Comparison of ENCODE assay signal across 7 mouse cellular contexts in genomic region chr9:114498218-114498617, GRCm38 (mm10). TPM values are rescaled to one million over a fixed set of nuclear protein-coding genes. Genes with fewer than 3 reads are reported as not detected.
DNase-seq lines count a peak whose midpoint lies in the region; ATAC-seq and TF ChIP-seq lines count a peak whose summit lies in the region.

No protein-coding gene starts in this region.

- peak; percentile 85 for TF ChIP-seq CTCF in gastrocnemius, adult 2 months (IDR thresholded peaks at IDR 0.05)

- H3K4me3 ChIP-seq in gastrocnemius, adult 2 months, result no peak overlapping the region

- peak; percentile 92 for DNase-seq in R1 (ENCODE audit: low read depth, low spot score)
- DNase-seq in cerebellum, adult 9-10 months, result peak; percentile 46
- peak; percentile 83 for DNase-seq in gastrocnemius, adult 2 months
- DNase-seq in induced T-regulatory cell, adult 2 months (ENCODE audit: low read depth), result peak; percentile 95
- peak; percentile 27 to 52 for DNase-seq in left cerebral cortex, adult 8-10 months (ENCODE audit: low spot score in 2 of 2)
- DNase-seq in spleen, adult 12 weeks (ENCODE audit: low spot score), result peak; percentile 80

- H3K27ac ChIP-seq in gastrocnemius, adult 2 months, result no peak overlapping the region

- peak; percentile 69 for ATAC-seq in megakaryocyte-erythroid progenitor cell, adult 5-6 weeks (replicated peaks; ENCODE audit: low FRiP score, low TSS enrichment, poor library complexity, severe bottlenecking)

- intact Hi-C loops in gastrocnemius, adult 2 months (cut with DNase I), result loop anchor here (1.0 to 5.0 kb wide), 3 partner anchors 78 to 181 kb away; no protein-coding TSS in a partner anchor

RNA-seq across cellular contexts. Expression of gene Ccr4, which starts 6.5 kb away (rescaled TPM):
- total RNA-seq in gastrocnemius, adult 2 months (2021), result not detected
- not detected for total RNA-seq in left cerebral cortex, adult 8-10 months (2022)
- not detected in 2 replicates for total RNA-seq in megakaryocyte-erythroid progenitor cell, adult 5-6 weeks (2014; fragmentation: Nextera tagmentation)
- total RNA-seq in megakaryocyte-erythroid progenitor cell, adult 5-6 weeks (2017), result not detected in 2 replicates

RNA-seq across cellular contexts. Expression of gene C130032M10Rik, which starts 17.3 kb away (rescaled TPM):
- not detected for total RNA-seq in gastrocnemius, adult 2 months (2021)
- total RNA-seq in left cerebral cortex, adult 8-10 months (2022), result not detected
- not detected in 2 replicates for total RNA-seq in megakaryocyte-erythroid progenitor cell, adult 5-6 weeks (2014; fragmentation: Nextera tagmentation)
- total RNA-seq in megakaryocyte-erythroid progenitor cell, adult 5-6 weeks (2017), result not detected in 2 replicates

Comparison
In these comparisons a context has a peak if more than half of its experiments do, and no peak if none do; other contexts are left out.
1. DNase-seq: peak in every context shown above with its lines; median percentile 95 in induced T-regulatory cell, adult 2 months; 92 in R1; 83 in gastrocnemius, adult 2 months; 80 in spleen, adult 12 weeks; 46 in cerebellum, adult 9-10 months; 40 in left cerebral cortex, adult 8-10 months.